Mouse (Mus musculus) heart, adult 2 months (tissue): ENCODE data around the gene Fat4.

Source experiments
- CTCF ChIP-seq: fragments of 200-600 bp; IDR thresholded peaks from 2 replicates; pipeline ENCODE4 v1.8.1; 2022; ENCODE audit warnings: antibody characterized with exemption, mild to moderate bottlenecking, moderate library complexity
- EP300 ChIP-seq: fragments of 200-500 bp; IDR thresholded peaks from 2 replicates; pipeline ENCODE4 v1.6.1; 2011; ENCODE audit warnings: low read depth, low read length, control low read depth; ENCODE audit not compliant: insufficient read depth
- POLR2A ChIP-seq: fragments of 200-500 bp; IDR thresholded peaks from 2 replicates; pipeline ENCODE4 v1.6.1; 2011; ENCODE audit warnings: mild to moderate bottlenecking, low read depth, low read length, control low read depth; ENCODE audit not compliant: insufficient read depth

DNA sequence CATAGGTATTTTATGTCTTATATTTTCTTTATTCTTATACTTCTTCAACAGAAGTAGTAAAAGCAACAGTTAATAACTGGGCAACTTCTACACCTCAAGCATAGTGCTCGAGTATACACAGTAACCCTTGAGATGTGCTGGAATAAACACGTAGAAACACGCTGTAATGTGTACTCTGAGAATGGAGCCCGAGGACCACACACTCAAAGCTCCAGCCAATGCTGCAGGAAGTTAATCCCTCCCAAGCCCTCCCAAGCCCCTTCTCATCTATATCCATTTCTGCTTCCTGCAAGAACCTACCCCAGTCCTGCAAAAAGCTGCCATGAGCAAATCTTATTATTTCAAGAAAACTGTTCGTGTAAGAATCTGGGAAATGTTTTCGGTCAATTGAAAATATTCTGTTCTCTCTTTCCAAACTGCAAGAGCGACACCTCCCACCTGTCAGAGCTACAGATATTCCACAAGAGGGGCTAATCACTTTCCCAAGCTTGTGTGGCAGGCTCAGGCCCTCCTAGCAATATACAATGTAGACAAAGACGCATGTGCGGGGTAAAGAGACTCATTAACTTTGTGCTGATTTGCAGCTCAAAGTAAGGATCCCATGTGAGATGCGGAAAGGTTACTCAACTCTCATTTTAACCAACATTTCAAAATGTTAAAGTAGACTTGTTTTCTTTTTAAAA, 161.0 kb downstream of the Fat4 start:
- TF ChIP-seq CTCF (no peak), EP300 (no peak), POLR2A (no peak)
